Mouse (Mus musculus) CH12.LX (cell line): ENCODE data around the gene Pepd. TPM values are rescaled to one million over a fixed set of nuclear protein-coding genes. Genes with fewer than 3 reads are reported as not detected.

Experiments
- DNase-seq: peaks from one replicate; pipeline ENCODE4 v3.0.0-alpha.2; 2013; ENCODE audit errors: extremely low read depth
- H3K27ac ChIP-seq: 2 replicates; pipeline ENCODE4 v1.5.1; 2012; ENCODE audit warnings: low read depth, mild to moderate bottlenecking, control low read depth, moderate library complexity; ENCODE audit not compliant: insufficient read depth
- H3K27me3 ChIP-seq: replicated peaks from 2 replicates; pipeline ENCODE3; 2012; ENCODE audit warnings: inconsistent platforms
- H3K36me3 ChIP-seq, 2 experiments: replicated peaks in 1 of 2; 2 replicates each; pipeline versions ENCODE3 to v1.6.1; 2012; ENCODE audit warnings: inconsistent platforms in 1 of 2, low read length in 1 of 2, mild to moderate bottlenecking in 1 of 2, mixed read lengths in 1 of 2, moderate library complexity in 1 of 2; ENCODE audit not compliant: control insufficient read depth in 1 of 2, insufficient read depth in 1 of 2
- H3K4me1 ChIP-seq, 2 experiments: 2 replicates each; pipeline ENCODE4 v1.6.1; 2012; ENCODE audit warnings: inconsistent platforms in 1 of 2, moderate library complexity in 1 of 2; ENCODE audit not compliant: insufficient read depth in 2 of 2, control insufficient read depth in 1 of 2
- H3K4me2 ChIP-seq: 2 replicates; pipeline ENCODE4 v1.6.1; 2012; ENCODE audit warnings: low read depth, mild to moderate bottlenecking, control low read depth; ENCODE audit not compliant: poor library complexity, insufficient read depth, severe bottlenecking
- H3K4me3 ChIP-seq, 3 experiments: fragments of 150-350 bp in 1 of 3; sonication (generic) in 1 of 3; replicated peaks in 1 of 3; 2 replicates each; pipeline versions ENCODE3 to v1.5.1; 2011 to 2012; ENCODE audit warnings: low read depth in 2 of 3, low read length in 2 of 3, mild to moderate bottlenecking in 2 of 3, moderate library complexity in 2 of 3, control low read depth in 1 of 3, improper control_type of control experiment in 1 of 3, inconsistent platforms in 1 of 3, mixed read lengths in 1 of 3; ENCODE audit not compliant: poor library complexity in 1 of 3
- H3K79me2 ChIP-seq: replicated peaks from 2 replicates; pipeline ENCODE4 v1.6.1; 2012; ENCODE audit warnings: mild to moderate bottlenecking, moderate library complexity; ENCODE audit not compliant: control insufficient read depth, poor library complexity, insufficient read depth, severe bottlenecking; ENCODE audit errors: extremely low read depth
- H3K9ac ChIP-seq: 2 replicates; pipeline ENCODE4 v1.6.1; 2012; ENCODE audit warnings: low read depth, mild to moderate bottlenecking, control low read depth, moderate library complexity; ENCODE audit not compliant: insufficient read depth
- H3K9me3 ChIP-seq: replicated peaks from 2 replicates; pipeline ENCODE3; 2012; ENCODE audit warnings: low read length, inconsistent platforms, mixed read lengths
- BHLHE40 ChIP-seq: IDR thresholded peaks from 2 replicates; pipeline ENCODE4 v1.6.1; 2011; ENCODE audit warnings: mild to moderate bottlenecking, low read depth, low read length, improper control_type of control experiment
- CTCF ChIP-seq, 2 experiments: IDR thresholded peaks in 1 of 2; conservative IDR thresholded peaks in 1 of 2; 2 replicates each; pipeline ENCODE4 v1.5.1; 2011 to 2012; ENCODE audit warnings: low read depth in 2 of 2, low read length in 2 of 2, improper control_type of control experiment in 1 of 2, inconsistent platforms in 1 of 2, mild to moderate bottlenecking in 1 of 2, moderate library complexity in 1 of 2
- EP300 ChIP-seq: IDR thresholded peaks from 2 replicates; pipeline ENCODE4 v1.6.1; 2011; ENCODE audit warnings: low read length, improper control_type of control experiment
- ETS1 ChIP-seq: conservative IDR thresholded peaks from 2 replicates; pipeline ENCODE4 v1.6.1; 2012; ENCODE audit warnings: low read depth, mild to moderate bottlenecking, inconsistent platforms, low read length, improper control_type of control experiment, moderate library complexity
- HCFC1 ChIP-seq: IDR thresholded peaks from 2 replicates; pipeline ENCODE4 v1.6.1; 2012; ENCODE audit warnings: low read depth, mild to moderate bottlenecking, inconsistent platforms, low read length, improper control_type of control experiment
- IRF4 ChIP-seq: IDR thresholded peaks from 2 replicates; pipeline ENCODE4 v1.6.1; 2014; ENCODE audit warnings: low read depth, mild to moderate bottlenecking, inconsistent platforms, low read length, improper control_type of control experiment
- JUN ChIP-seq: IDR thresholded peaks from 2 replicates; pipeline ENCODE4 v1.6.1; 2011; ENCODE audit warnings: low read depth, mild to moderate bottlenecking, low read length, improper control_type of control experiment, moderate library complexity; ENCODE audit not compliant: insufficient read depth
- JUND ChIP-seq: conservative IDR thresholded peaks from 2 replicates; pipeline ENCODE4 v1.6.1; 2011; ENCODE audit warnings: low read depth, low read length, improper control_type of control experiment
- MAX ChIP-seq: IDR thresholded peaks from 2 replicates; pipeline ENCODE4 v1.6.1; 2011; ENCODE audit warnings: low read length, improper control_type of control experiment
- MXI1 ChIP-seq: IDR thresholded peaks from 2 replicates; pipeline ENCODE4 v1.6.1; 2011; ENCODE audit warnings: mild to moderate bottlenecking, low read depth, low read length, improper control_type of control experiment
- MYC ChIP-seq: IDR thresholded peaks from 2 replicates; pipeline ENCODE4 v1.6.1; 2011; ENCODE audit warnings: low read depth, mild to moderate bottlenecking, improper control_type of control experiment, low read length
- NELFE ChIP-seq: IDR thresholded peaks from 2 replicates; pipeline ENCODE4 v1.6.1; 2011; ENCODE audit warnings: low read depth, low read length, improper control_type of control experiment
- PAX5 ChIP-seq: IDR thresholded peaks from 2 replicates; pipeline ENCODE4 v1.6.1; 2012; ENCODE audit warnings: low read length, inconsistent platforms, mixed read lengths
- POLR2A ChIP-seq: IDR thresholded peaks from 2 replicates; pipeline ENCODE4 v1.6.1; 2011; ENCODE audit warnings: low read depth, mild to moderate bottlenecking, improper control_type of control experiment, low read length
- POLR2AphosphoS2 ChIP-seq: IDR thresholded peaks from 2 replicates; pipeline ENCODE4 v1.6.1; 2011; ENCODE audit warnings: low read depth, low read length, improper control_type of control experiment
- RAD21 ChIP-seq: IDR thresholded peaks from 2 replicates; pipeline ENCODE4 v1.6.1; 2011; ENCODE audit warnings: low read depth, mild to moderate bottlenecking, low read length, improper control_type of control experiment, moderate library complexity
- SIN3A ChIP-seq: IDR thresholded peaks from 2 replicates; pipeline ENCODE4 v1.6.1; 2012; ENCODE audit warnings: low read length, improper control_type of control experiment, inconsistent platforms
- SMC3 ChIP-seq: IDR thresholded peaks from 2 replicates; pipeline ENCODE4 v1.6.1; 2011; ENCODE audit warnings: low read depth, low read length, improper control_type of control experiment
- UBTF ChIP-seq: IDR thresholded peaks from 2 replicates; pipeline ENCODE4 v1.6.1; 2012; ENCODE audit warnings: low read depth, mild to moderate bottlenecking, inconsistent platforms, low read length, improper control_type of control experiment, moderate library complexity
- USF2 ChIP-seq: conservative IDR thresholded peaks from 2 replicates; pipeline ENCODE4 v1.6.1; 2011; ENCODE audit warnings: low read depth, low read length, improper control_type of control experiment
- ZC3H11A ChIP-seq: IDR thresholded peaks from 2 replicates; pipeline ENCODE4 v1.6.1; 2012; ENCODE audit warnings: low read depth, mild to moderate bottlenecking, inconsistent platforms, low read length, improper control_type of control experiment
- ZKSCAN1 ChIP-seq: IDR thresholded peaks from 2 replicates; pipeline ENCODE4 v1.6.1; 2012; ENCODE audit warnings: low read depth, inconsistent platforms, low read length, improper control_type of control experiment, borderline replicate concordance
- ZMIZ1 ChIP-seq: IDR thresholded peaks from 2 replicates; pipeline ENCODE4 v1.6.1; 2012; ENCODE audit warnings: low read depth, mild to moderate bottlenecking, inconsistent platforms, low read length, improper control_type of control experiment
- dilution Hi-C: fragments of 300-500 bp; cut with MboI; formaldehyde crosslinking; loops from 2 replicates; pipeline ENCODE4 v1.14.3; 2020; ENCODE audit warnings: low sequenced_read_pairs; ENCODE audit not compliant: extremely low pct_unique_long_range_greater_than_20kb, extremely low pct_ligation_motif_present
- in situ Hi-C: fragments of 300-500 bp; cut with MboI; formaldehyde crosslinking; loops from 3 replicates; pipeline ENCODE4 v1.14.3; 2019; ENCODE audit warnings: low sequenced_read_pairs, low pct_ligation_motif_present, low pct_unique_long_range_greater_than_20kb, mixed read lengths
- polyA plus RNA-seq: library from polyadenylated mRNA; unstranded; fragments of >175 nt; gene quantifications from 2 replicates; pipeline ENCODE4 v1.2.1, GENCODE M21; 2012; ENCODE audit warnings: low read depth; ENCODE audit not compliant: insufficient read length
- total RNA-seq, 2 experiments: library from RNA; depleted of rRNA; stranded (reverse); fragments of 300-350 nt in 1 of 2; fragments of >200 nt in 1 of 2; gene quantifications; 2 replicates each; pipeline ENCODE4 v1.2.3; 2012 to 2014

Gene Pepd
- total and polyA plus RNA-seq, 3 experiments: 52.4 to 68.3 (median 53.5) TPM

DNA sequence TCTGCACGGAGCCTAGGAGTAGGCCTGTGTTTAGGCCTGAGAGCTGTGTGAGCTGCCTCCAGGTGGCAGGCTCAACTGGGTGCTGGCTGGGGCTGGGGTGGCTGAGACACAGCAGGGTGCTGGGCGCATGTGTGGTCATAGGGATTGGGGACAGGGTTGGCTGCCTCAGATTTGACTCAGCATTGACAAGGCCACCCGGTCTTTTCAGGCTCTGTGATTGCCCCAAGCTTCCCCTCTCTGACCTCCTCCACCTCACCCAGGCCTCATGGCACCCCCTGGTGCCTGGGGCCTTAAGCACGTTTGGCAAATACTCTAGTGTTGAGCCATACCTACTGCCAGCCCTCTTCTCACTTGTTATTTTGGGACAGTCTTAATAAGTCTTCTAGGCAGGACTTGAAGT is 111.1 kb downstream of the Pepd start:
- DNase-seq: no peak
- H3K4me2 ChIP-seq: no peak overlapping the region
- no peak overlapping the region for H3K4me3 ChIP-seq
- H3K79me2 ChIP-seq: no peaks in the 10 kb centered on the region
- in situ Hi-C loops (no loop called here), dilution Hi-C loops (no loop called here)
- TF ChIP-seq ZKSCAN1: no peak
- TF ChIP-seq ZC3H11A: no peak
- TF ChIP-seq JUN: no peak
- no peak for TF ChIP-seq JUND
- no peak for TF ChIP-seq IRF4
- no peak for TF ChIP-seq UBTF
- no peak for TF ChIP-seq MXI1
- no peak for TF ChIP-seq BHLHE40
- TF ChIP-seq SIN3A: no peak
- peak; percentile 37 for TF ChIP-seq SMC3
- TF ChIP-seq CTCF (conservative IDR thresholded peaks at IDR 0.05 in 1 of 2, IDR thresholded peaks at IDR 0.05 in 1 of 2; ENCODE audit: low read depth in 2 of 2, low read length in 2 of 2): peak in 1 of 2 experiments; percentile 29; a peak in 2 of 4 replicates
- no peak for TF ChIP-seq MYC
- TF ChIP-seq EP300: no peak
- no peak for TF ChIP-seq POLR2AphosphoS2
- TF ChIP-seq RAD21: peak; percentile 11
- TF ChIP-seq PAX5: no peak
- H3K4me1 ChIP-seq: peaks cover 0 to 6% of the 10 kb centered on the region in 2 experiments; a peak in 2 of 4 replicates
- no peaks in the 10 kb centered on the region for H3K27me3 ChIP-seq
- no peak overlapping the region; the same call in 1 of the 2 replicates for H3K27ac ChIP-seq
- peaks cover 19 to 84% of the 10 kb centered on the region in 2 experiments for H3K36me3 ChIP-seq
- no peak overlapping the region for H3K9ac ChIP-seq
- no peaks in the 10 kb centered on the region for H3K9me3 ChIP-seq

DNA sequence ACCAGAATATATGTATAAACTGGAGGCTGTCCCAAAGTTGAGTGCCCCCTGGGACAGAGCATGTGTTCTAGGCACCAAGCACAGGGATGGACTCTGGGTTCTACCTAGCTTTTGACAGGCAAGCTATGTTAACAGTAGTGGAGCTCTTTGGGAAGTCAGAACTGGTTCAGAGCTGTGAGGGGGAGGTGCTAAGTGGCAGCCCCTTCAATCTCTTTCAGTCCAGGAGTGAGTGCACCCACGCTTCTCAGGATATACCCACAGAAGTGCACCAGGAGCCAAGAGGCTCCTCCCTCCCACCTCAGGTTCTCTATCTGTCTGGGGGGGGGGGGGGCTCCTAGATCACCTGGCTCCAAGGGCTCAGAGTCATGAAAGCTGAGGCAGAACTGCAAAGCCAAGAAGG is 112.2 kb downstream of the Pepd start:
- H3K9me3 ChIP-seq: no peaks in the 10 kb centered on the region
- in situ Hi-C loops: no loop called here
- TF ChIP-seq NELFE (no peak), POLR2AphosphoS2 (no peak), EP300 (no peak), ZKSCAN1 (no peak), JUN (no peak), ZMIZ1 (no peak), JUND (no peak), IRF4 (no peak), MYC (no peak), USF2 (no peak), HCFC1 (no peak), RAD21 (no peak), MAX (no peak), ETS1 (no peak), POLR2A (no peak), CTCF (conservative IDR thresholded peaks at IDR 0.05 in 1 of 2, IDR thresholded peaks at IDR 0.05 in 1 of 2; ENCODE audit: low read depth in 2 of 2, low read length in 2 of 2) (no peak)
- no peaks in the 10 kb centered on the region for H3K27me3 ChIP-seq
- dilution Hi-C loops: no loop called here
- no peak overlapping the region for H3K27ac ChIP-seq
- no peak overlapping the region for H3K9ac ChIP-seq
- H3K79me2 ChIP-seq: no peaks in the 10 kb centered on the region
- no peak for DNase-seq
- H3K4me3 ChIP-seq: no peak overlapping the region
- H3K4me2 ChIP-seq: no peak overlapping the region
- peaks cover 19 to 80% of the 10 kb centered on the region in 2 experiments for H3K36me3 ChIP-seq
- peaks cover 2 to 17% of the 10 kb centered on the region in 2 experiments for H3K4me1 ChIP-seq
